Mouse (Mus musculus) stomach, embryonic 15.5 days (tissue): ENCODE data around the gene Nav2. TPM values are rescaled to one million over a fixed set of nuclear protein-coding genes. Genes with fewer than 3 reads are reported as not detected.

Experiments used
- ATAC-seq: fragments of 200-750 bp; cut with Nextera tagmentation; 2 replicates; pipeline ENCODE4 v1.8.0; 2017; ENCODE audit warnings: low read depth, moderate number of reproducible peaks, moderate TSS enrichment; ENCODE audit not compliant: insufficient read depth, low FRiP score
- H3K27ac ChIP-seq: fragments of 300-500 bp; sonication (generic); 2 replicates; pipeline ENCODE4 v1.5.1; 2015; ENCODE audit warnings: mild to moderate bottlenecking, inconsistent platforms
- H3K27me3 ChIP-seq: fragments of 300-500 bp; sonication (generic); replicated peaks from 2 replicates; pipeline ENCODE4 v1.6.1; 2015; ENCODE audit warnings: inconsistent platforms
- H3K36me3 ChIP-seq: fragments of 300-500 bp; sonication (generic); 2 replicates; pipeline ENCODE4 v1.6.1; 2015; ENCODE audit warnings: inconsistent platforms
- H3K4me1 ChIP-seq: fragments of 300-500 bp; sonication (generic); 2 replicates; pipeline ENCODE4 v1.6.1; 2015; ENCODE audit warnings: inconsistent platforms
- H3K4me2 ChIP-seq: fragments of 300-500 bp; sonication (generic); 2 replicates; pipeline ENCODE4 v1.6.1; 2015; ENCODE audit warnings: mild to moderate bottlenecking, inconsistent platforms
- H3K4me3 ChIP-seq: fragments of 300-500 bp; sonication (generic); replicated peaks from 2 replicates; pipeline ENCODE4 v1.5.1; 2015; ENCODE audit warnings: inconsistent platforms
- H3K9ac ChIP-seq: fragments of 300-500 bp; sonication (generic); 2 replicates; pipeline ENCODE4 v1.6.1; 2015; ENCODE audit warnings: inconsistent platforms
- H3K9me3 ChIP-seq: fragments of 300-500 bp; sonication (generic); 2 replicates; pipeline ENCODE4 v1.6.1; 2016; ENCODE audit warnings: inconsistent platforms
- WGBS: fragments of 180-500 bp; shearing (Covaris S2); methylation state at CpG from one replicate; pipeline ENCODE4 v1.1.7; 2015; 5-methylcytosine and 5-hydroxymethylcytosine counted together
- polyA plus RNA-seq: library from polyadenylated mRNA; unstranded; fragments of >200 nt; fragmentation: Nextera tagmentation; extraction: Ambion mirVana; gene quantifications from 2 replicates; pipeline ENCODE4 v1.2.1, GENCODE M21; 2015

Nav2 gene
- polyA plus RNA-seq, 1 experiment from 2014 or later: 20.4 TPM

DNA sequence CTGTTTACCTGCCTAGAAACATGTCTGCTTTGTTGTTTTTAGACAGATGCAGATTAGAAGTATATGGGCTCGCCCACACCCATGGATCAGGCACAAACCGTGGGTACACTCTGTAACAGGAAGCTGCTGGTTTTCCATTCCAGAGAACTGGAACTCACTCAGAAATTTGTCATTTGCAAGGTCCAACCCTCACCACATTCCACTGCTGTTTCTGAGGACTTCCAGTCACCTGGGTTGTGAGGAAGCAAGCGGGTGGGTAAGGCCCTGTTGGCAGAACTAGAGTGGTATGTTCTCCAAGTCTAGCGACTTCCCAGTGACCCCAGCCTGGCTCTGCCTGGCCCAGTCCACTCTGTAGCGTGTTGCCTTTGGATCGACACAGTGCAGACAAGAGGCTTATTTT is 349.6 kb downstream of the Nav2 start:
- Histone ChIP-seq H3K4me1 (no peaks in the 10 kb centered on the region), H3K27ac (no peak overlapping the region), H3K9ac (no peak overlapping the region), H3K36me3 (no peaks in the 10 kb centered on the region), H3K9me3 (no peaks in the 10 kb centered on the region), H3K4me3 (no peak overlapping the region), H3K4me2 (no peak overlapping the region), H3K27me3 (no peaks in the 10 kb centered on the region)
- WGBS: 71% methylated on average over 6 of the region's 6 CpGs
- no peak for ATAC-seq

DNA sequence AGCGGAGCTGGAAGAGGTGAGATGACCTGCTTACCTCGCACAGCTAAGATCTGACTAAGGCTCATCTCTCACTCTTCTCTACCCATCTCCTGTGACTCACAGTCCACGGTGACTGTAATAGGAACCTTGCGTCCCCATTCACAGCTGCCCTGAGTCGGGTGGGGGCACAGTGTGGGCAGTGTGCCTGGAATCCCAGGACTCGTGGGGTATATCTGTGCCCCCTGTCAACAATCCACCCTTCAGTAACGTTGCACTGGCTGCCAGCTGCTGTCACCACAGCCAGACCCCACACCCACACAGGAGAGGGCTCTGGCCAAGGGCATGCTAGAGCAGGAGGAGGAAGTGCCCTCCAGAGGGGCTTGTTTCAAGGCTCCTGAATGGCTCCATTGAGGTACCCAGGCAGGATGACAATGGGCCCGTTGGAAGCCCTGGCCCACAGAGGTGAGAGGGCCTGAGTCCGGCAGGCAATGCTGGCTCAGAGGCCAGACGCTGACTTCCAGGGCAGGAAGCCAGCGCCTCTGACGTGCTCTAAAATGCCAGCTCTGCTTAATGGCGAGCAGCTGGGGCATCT is 353.5 kb downstream of the Nav2 start:
- no peak overlapping the region for H3K27ac ChIP-seq
- 67% methylated on average over 13 of the region's 13 CpGs for WGBS
- peak; percentile 15; the same call in 1 of the 2 replicates for ATAC-seq
- H3K9me3 ChIP-seq: no peaks in the 10 kb centered on the region
- H3K4me3 ChIP-seq: no peak overlapping the region
- H3K36me3 ChIP-seq: no peaks in the 10 kb centered on the region
- no peaks in the 10 kb centered on the region for H3K4me1 ChIP-seq
- H3K4me2 ChIP-seq: no peak overlapping the region
- no peaks in the 10 kb centered on the region for H3K27me3 ChIP-seq
- no peak overlapping the region for H3K9ac ChIP-seq

DNA sequence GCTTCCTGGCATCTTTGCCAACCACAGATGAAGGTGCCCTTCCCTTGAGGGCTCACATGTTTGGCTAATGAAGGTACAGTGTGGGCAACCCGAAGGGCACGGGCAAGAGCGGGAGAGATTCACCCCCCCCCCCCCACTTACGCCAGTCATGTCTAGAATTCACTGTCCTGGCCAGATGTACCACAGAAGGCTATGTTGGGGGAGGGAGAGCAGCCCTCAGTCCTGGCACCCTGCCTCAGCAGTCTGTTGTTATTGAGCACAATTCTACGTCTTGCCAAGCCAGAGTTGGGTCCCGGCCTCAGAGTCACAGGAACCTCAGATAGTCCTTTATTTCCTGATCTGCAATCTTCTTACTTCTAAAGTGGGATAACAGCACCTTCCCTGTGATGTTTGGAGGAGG is 357.9 kb downstream of the Nav2 start:
- H3K27me3 ChIP-seq: no peaks in the 10 kb centered on the region
- no peaks in the 10 kb centered on the region for H3K4me1 ChIP-seq
- ATAC-seq: no peak
- H3K9ac ChIP-seq: no peak overlapping the region
- 72% methylated on average over 6 of the region's 6 CpGs for WGBS
- H3K4me3 ChIP-seq: no peak overlapping the region
- no peak overlapping the region for H3K27ac ChIP-seq
- no peaks in the 10 kb centered on the region for H3K36me3 ChIP-seq
- no peaks in the 10 kb centered on the region for H3K9me3 ChIP-seq
- H3K4me2 ChIP-seq: no peak overlapping the region

DNA sequence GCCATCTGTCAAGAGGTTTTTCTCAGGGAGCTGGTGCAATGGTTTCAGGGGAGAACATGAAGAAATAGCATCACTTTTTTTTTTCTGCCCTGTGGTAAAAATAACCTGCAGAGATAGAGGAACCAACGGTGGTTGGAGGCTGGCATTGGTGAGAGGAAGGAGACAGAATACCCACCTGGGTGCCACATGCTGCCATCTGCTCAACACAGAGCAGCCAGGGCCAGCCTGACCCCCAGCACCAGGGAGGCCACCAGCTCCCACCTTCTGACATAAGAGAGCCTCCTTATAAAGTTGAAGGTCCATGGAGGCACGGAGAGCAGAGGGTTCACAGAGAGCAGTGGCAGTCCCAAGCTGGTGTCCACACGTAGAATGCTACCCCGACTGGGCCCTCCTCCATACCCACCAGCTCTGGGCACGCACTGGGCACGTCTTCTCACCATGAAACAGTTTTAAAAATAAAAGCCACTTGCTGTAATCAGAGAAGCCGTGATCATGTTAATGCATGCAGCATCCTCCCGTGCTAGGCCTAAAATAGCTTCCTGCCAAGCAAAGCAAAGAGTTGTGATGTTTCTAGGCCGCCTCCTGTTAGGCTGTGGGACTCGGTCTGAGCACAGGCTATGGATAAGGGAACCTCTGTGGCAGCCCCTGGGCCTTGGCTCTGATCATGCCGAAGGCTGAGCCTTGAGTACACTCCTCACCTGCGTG is 359.3 kb downstream of the Nav2 start:
- no peak overlapping the region for H3K9ac ChIP-seq
- WGBS: 79% methylated on average over 12 of the region's 12 CpGs
- no peak for ATAC-seq
- H3K4me2 ChIP-seq: no peak overlapping the region
- H3K4me1 ChIP-seq: no peaks in the 10 kb centered on the region
- no peaks in the 10 kb centered on the region for H3K9me3 ChIP-seq
- H3K27me3 ChIP-seq: no peaks in the 10 kb centered on the region
- H3K4me3 ChIP-seq: no peak overlapping the region
- no peak overlapping the region for H3K27ac ChIP-seq
- no peaks in the 10 kb centered on the region for H3K36me3 ChIP-seq

DNA sequence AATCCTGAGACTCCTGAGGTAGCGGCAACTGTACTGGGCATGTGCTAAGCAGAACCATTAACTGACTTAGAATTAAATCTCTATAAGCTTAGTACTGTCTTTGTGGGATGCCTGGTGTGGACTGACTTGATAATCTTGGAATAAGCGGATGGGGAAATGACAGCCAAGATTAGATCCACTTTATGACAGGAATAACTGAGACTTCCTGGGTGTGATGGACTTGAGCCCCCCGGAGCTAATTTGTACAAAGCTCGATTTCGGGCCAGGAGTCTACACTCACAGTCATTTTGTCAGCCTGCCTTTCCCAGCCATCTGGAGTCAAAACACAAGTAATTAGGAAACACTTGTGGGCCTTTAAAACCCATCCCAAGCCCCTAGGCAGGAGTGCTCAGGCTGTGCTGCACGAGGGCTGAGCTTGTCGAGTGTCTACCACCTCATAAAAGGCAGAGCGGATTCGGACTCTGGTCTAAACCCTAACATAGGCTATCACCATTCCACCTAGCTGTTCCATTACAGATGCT is 359.9 kb downstream of the Nav2 start:
- WGBS: 86% methylated on average over 9 of the region's 9 CpGs
- H3K27ac ChIP-seq: no peak overlapping the region

DNA sequence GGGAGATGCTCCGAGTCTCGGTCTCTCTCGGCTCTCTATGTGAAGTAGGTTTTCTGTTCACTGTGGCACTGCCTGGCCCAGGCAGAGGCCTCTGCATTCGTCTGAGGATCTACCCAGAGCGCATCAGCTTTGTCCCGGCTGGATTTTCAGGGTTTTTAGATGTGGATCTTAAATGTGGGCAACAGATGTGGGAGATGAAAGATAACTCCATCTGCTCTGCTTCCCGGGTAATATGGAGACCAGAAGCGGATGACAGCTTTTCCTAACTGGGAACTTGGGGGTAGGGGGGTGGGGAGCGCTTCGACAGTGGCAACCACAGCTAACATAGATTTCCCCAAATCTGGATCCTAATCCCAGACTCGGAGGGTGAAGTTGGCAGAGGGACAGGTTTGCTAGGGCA is 362.3 kb downstream of the Nav2 start:
- 0 out of 2 replicates have a peak, but pooled peaks cover 3% of the 10 kb centered on the region for H3K4me1 ChIP-seq
- no peak overlapping the region for H3K4me3 ChIP-seq
- ATAC-seq: no peak
- 79% methylated on average over 11 of the region's 11 CpGs for WGBS
- H3K27ac ChIP-seq: no peak overlapping the region
- no peaks in the 10 kb centered on the region for H3K36me3 ChIP-seq
- no peak overlapping the region for H3K9ac ChIP-seq
- no peaks in the 10 kb centered on the region for H3K27me3 ChIP-seq
- no peaks in the 10 kb centered on the region for H3K9me3 ChIP-seq
- H3K4me2 ChIP-seq: no peak overlapping the region

More for the DNA sequence above, 359.9 kb downstream of the Nav2 start:
- no peaks in the 10 kb centered on the region for H3K9me3 ChIP-seq
- no peak for ATAC-seq
- H3K27me3 ChIP-seq: no peaks in the 10 kb centered on the region
- H3K4me3 ChIP-seq: no peak overlapping the region
- H3K4me1 ChIP-seq: 0 out of 2 replicates have a peak, but pooled peaks cover 3% of the 10 kb centered on the region
- H3K4me2 ChIP-seq: no peak overlapping the region
- no peaks in the 10 kb centered on the region for H3K36me3 ChIP-seq
- H3K9ac ChIP-seq: no peak overlapping the region

DNA sequence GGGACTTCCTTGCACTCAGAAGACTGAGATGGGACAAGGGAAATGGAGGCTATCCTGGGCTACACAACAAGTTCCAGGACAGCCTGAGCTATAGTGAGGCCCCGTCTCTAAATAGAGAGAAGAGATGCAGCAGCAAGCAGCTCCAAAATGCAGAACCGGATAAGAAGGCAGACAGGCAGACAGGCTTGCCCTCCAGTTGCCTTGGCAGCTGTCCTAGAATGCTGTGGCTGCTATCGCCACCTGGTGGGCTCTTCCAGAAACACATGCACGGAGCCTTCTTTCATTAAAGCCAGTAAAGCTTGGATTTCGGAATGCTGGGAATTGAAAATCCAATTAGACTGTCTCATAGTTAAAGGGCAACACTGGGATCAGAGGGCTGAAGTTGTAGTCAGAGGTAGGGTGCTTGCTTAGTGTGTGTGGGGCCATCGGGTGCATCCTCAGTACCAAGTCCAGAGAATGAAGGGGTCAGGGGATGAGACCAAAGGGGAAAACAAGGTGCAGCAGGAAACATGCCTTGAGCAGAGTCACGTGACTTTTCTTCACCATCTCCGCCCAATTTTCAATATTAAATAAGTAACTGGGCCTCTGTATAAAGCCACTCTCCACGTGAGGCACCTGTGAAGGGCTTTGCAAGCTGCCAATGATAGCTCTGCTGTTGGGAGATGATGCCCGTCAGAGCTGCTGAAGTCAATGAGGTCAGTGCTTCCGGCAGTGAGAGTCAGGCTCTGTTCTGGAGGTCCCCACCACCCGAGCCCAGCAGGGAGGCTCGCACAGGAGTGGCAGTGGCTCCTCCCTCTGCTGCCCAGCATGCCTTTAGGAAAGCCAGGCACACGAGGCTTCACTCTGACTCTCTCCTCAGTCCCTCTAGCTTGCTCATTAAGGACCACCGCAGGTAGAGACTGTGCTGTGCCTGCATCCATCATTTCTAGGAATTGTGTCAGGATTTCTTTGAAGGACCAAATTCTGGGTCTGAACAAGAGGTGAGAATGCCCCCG is 364.2 kb downstream of the Nav2 start:
- Histone ChIP-seq H3K27ac (no peak overlapping the region), H3K9me3 (no peaks in the 10 kb centered on the region), H3K27me3 (no peaks in the 10 kb centered on the region), H3K9ac (no peak overlapping the region), H3K4me3 (no peak overlapping the region), H3K4me1 (0 out of 2 replicates have a peak, but pooled peaks cover 3% of the 10 kb centered on the region), H3K4me2 (no peak overlapping the region), H3K36me3 (no peaks in the 10 kb centered on the region)
- 23% methylated on average over 16 of the region's 16 CpGs for WGBS
- ATAC-seq: peak; percentile 61; the same call in 1 of the 2 replicates

DNA sequence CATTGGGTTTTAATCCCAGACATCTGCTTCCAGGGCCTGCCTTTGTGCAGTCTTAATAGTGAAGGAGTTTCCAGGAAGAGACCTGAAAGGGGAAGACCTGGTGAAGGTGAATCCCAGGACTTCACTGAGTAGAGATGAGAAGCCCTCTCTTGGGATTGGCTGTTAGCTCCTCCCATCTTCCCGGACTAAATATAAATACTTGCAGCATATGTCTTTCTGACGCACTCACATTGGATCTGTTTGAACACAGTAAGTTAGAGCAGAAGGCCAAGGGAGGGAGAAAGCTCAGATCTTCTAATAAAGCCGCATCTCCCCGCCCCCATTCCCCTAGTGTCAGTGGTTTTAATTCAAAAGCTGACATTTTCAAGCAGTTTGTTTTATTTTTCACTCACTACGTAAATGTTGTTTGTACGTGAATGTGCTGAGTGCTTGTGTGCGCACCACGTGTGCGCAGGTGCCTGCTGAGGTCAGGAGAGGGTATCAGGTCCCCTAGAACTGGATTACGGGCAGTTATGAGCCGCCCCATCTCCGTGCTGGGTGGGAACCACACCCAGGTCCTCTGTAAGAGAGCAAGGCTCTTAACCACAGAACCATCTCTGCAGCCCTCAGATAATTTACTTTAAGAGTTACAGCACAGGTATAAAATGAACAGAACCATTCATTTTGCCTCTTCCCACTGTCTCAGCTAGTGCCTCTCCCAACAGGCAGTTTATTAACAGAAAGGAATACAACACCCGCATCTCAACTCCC is 365.6 kb downstream of the Nav2 start:
- Histone ChIP-seq H3K36me3 (no peaks in the 10 kb centered on the region), H3K9ac (no peak overlapping the region), H3K27me3 (no peaks in the 10 kb centered on the region), H3K4me2 (no peak overlapping the region), H3K4me3 (no peak overlapping the region), H3K4me1 (0 out of 2 replicates have a peak, but pooled peaks cover 3% of the 10 kb centered on the region), H3K27ac (no peak overlapping the region), H3K9me3 (no peaks in the 10 kb centered on the region)
- ATAC-seq: no peak
- 68% methylated on average over 13 of the region's 13 CpGs for WGBS

DNA sequence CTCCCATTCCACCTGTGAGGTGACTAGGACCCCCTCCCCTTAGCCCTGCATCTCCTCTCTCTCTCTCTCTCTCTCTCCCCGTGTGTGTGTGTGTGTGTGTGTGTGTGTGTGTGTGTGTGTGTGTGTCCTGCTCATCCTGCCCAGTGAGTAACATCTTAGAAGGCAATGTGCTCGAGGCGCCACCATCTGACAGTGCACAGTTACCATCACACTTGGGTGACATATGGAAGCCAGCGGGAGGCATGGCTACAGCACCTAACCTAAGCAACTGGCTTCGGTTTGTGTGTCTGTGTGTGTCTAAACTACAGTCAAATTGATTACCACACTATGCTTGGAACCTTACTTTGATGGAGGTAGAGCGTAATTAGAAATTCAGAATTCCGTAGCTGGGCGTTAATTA is 366.2 kb downstream of the Nav2 start:
- H3K9me3 ChIP-seq: no peaks in the 10 kb centered on the region
- WGBS: 80% methylated on average over 8 of the region's 8 CpGs
- no peak overlapping the region for H3K4me3 ChIP-seq
- no peak overlapping the region for H3K27ac ChIP-seq
- no peak overlapping the region for H3K4me2 ChIP-seq
- no peaks in the 10 kb centered on the region for H3K36me3 ChIP-seq
- 0 out of 2 replicates have a peak, but pooled peaks cover 3% of the 10 kb centered on the region for H3K4me1 ChIP-seq
- no peaks in the 10 kb centered on the region for H3K27me3 ChIP-seq
- ATAC-seq: no peak
- no peak overlapping the region for H3K9ac ChIP-seq

DNA sequence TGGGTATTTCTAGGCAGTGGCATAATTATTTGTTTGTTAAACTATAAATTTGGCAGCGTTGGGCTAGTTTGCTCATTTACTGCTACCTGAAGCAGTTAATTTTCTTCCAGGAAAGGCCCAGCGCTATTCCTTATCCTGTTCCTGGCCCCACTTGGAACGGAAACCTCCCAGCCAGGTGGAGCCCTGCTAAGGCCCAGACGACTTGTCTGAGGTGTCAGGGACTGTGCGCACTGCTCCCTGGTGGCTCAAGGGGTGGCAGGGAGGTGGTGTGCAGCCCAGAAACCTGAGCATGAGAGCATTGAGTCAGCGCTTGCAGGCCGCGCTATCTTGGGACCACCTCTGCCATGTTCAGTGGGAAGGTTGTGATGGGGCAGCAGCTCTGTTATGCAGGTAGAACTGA is 367.6 kb downstream of the Nav2 start:
- Histone ChIP-seq H3K27ac (no peak overlapping the region), H3K36me3 (no peaks in the 10 kb centered on the region), H3K9ac (no peak overlapping the region), H3K9me3 (no peaks in the 10 kb centered on the region), H3K4me2 (no peak overlapping the region), H3K4me1 (0 out of 2 replicates have a peak, but pooled peaks cover 3% of the 10 kb centered on the region), H3K27me3 (no peaks in the 10 kb centered on the region), H3K4me3 (no peak overlapping the region)
- ATAC-seq: no peak
- WGBS: 70% methylated on average over 8 of the region's 8 CpGs

DNA sequence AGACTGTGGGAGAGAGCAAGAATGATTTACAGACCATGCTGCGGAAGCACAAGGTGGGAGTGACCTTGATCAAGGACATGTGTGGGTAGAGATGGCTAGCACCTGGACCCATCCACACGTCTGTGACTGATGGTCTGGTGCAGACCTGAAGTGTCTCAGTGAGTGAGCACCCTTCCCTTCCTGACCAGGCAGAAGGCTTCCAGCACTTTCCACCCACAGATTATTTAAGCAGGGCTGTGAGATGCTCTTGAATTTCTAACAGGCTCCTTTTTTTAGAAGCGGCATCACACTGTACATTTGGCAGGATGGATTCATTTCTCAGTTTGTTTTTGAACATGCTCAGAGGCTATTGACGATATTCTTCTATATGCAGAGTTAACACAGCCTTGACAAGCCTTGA is 369.2 kb downstream of the Nav2 start:
- no peaks in the 10 kb centered on the region for H3K36me3 ChIP-seq
- no peaks in the 10 kb centered on the region for H3K27me3 ChIP-seq
- no peak overlapping the region for H3K9ac ChIP-seq
- no peak overlapping the region for H3K4me3 ChIP-seq
- 81% methylated on average over 4 of the region's 4 CpGs for WGBS
- no peak overlapping the region for H3K4me2 ChIP-seq
- ATAC-seq: no peak
- H3K9me3 ChIP-seq: no peaks in the 10 kb centered on the region
- H3K4me1 ChIP-seq: 0 out of 2 replicates have a peak, but pooled peaks cover 3% of the 10 kb centered on the region
- H3K27ac ChIP-seq: no peak overlapping the region
